Mouse (Mus musculus) small intestine, adult 2 months (tissue): ENCODE measurements around the gene Peli2. TPM values are rescaled to one million over a fixed set of nuclear protein-coding genes. Genes with fewer than 3 reads are reported as not detected.

ENCODE experiments used
- H3K27ac ChIP-seq: fragments of 200-500 bp; 2 replicates; pipeline ENCODE4 v1.5.1; 2012; ENCODE audit warnings: low read depth, low read length, control low read depth, inconsistent platforms; ENCODE audit not compliant: insufficient read depth
- H3K27me3 ChIP-seq: fragments of 200-500 bp; 2 replicates; pipeline ENCODE4 v1.6.1; 2012; ENCODE audit warnings: mild to moderate bottlenecking, moderate library complexity, low read length, inconsistent platforms; ENCODE audit not compliant: control insufficient read depth, insufficient read depth
- H3K36me3 ChIP-seq: fragments of 200-500 bp; 2 replicates; pipeline ENCODE4 v1.6.1; 2012; ENCODE audit warnings: mild to moderate bottlenecking, low read length, control low read depth, inconsistent platforms; ENCODE audit not compliant: control insufficient read depth, insufficient read depth
- H3K4me1 ChIP-seq: fragments of 200-500 bp; 2 replicates; pipeline ENCODE4 v1.6.1; 2012; ENCODE audit warnings: low read length, inconsistent platforms, mixed read lengths; ENCODE audit not compliant: control insufficient read depth, insufficient read depth, insufficient read length
- H3K4me3 ChIP-seq: fragments of 200-500 bp; 2 replicates; pipeline ENCODE4 v1.5.1; 2012; ENCODE audit warnings: low read depth, mild to moderate bottlenecking, control low read depth, inconsistent platforms, low read length, moderate library complexity
- CTCF ChIP-seq: fragments of 200-500 bp; IDR thresholded peaks from 2 replicates; pipeline ENCODE4 v1.5.1; 2012; ENCODE audit warnings: low read depth, mild to moderate bottlenecking, control low read depth, inconsistent platforms, low read length, moderate library complexity, mixed read lengths; ENCODE audit not compliant: insufficient replicate concordance, insufficient read length; ENCODE audit errors: extremely low read depth
- POLR2A ChIP-seq: fragments of 200-500 bp; IDR thresholded peaks from 2 replicates; pipeline ENCODE4 v1.6.1; 2012; ENCODE audit warnings: low read depth, mild to moderate bottlenecking, control low read depth, inconsistent platforms, low read length, moderate library complexity
- WGBS: fragments of 180-500 bp; shearing (Covaris S2); methylation state at CpG from one replicate; pipeline ENCODE4 v1.1.7; 2018; 5-methylcytosine and 5-hydroxymethylcytosine counted together
- polyA plus RNA-seq: library from polyadenylated mRNA; depleted of rRNA; stranded (reverse); fragments of >200 nt; gene quantifications from 2 replicates; pipeline ENCODE4 v1.2.3, GENCODE M21; 2012

The Peli2 gene
- polyA plus RNA-seq, 1 experiment = 5.8 TPM

DNA sequence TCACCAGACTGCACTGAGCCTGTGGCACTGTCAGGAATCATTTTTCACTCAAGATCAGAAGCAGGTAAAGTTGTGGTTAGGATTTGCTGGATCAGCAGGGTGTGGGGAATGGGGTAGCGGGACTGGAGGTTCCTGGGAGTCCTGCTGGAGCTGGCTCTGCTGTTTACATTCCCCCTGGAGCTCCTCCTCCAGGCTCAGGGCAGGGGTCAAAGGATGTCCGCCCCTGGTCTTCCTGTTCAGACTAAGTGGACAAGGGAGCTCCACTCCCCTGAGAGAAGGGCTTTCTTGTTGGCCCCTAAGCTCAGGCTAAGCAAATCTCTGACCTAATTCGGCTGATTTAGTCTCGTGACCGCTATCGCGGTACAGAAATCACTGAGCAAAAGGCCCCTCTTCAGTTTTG, 13.7 kb downstream of the Peli2 start:
- Histone ChIP-seq H3K27ac (peak overlapping the region; percentile 0; the same call in 1 of the 2 replicates), H3K4me3 (no peak overlapping the region), H3K4me1 (peaks cover 7% of the 10 kb centered on the region), H3K27me3 (no peaks in the 10 kb centered on the region), H3K36me3 (no peaks in the 10 kb centered on the region)
- TF ChIP-seq CTCF (no peak), POLR2A (no peak)
- WGBS = 69% methylated on average over 7 of the region's 7 CpGs

DNA sequence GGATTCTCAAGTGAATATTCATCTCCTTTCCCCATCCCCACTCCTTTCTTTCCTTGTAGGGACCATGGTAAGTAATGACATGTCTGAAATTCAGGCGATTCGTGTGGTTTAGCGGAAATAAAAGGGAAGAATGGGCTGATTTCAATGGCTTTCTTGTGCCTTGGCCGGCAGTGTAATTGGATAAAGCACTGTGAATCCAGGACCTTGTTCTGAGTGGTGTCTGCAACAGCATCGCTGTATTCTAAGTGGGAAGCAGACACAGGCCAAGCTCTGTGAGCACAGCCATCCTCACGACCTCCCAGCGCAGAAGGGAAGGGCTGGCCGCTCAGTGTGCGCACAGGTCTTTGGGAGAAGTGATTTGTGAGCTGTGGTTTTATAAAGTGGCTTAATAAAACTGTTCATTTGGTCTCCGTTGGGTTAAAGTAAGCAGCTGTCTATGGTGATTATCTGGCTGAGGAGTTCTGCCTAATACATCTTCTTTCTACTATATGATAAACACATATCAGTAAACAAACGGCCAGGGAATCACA, 15.3 kb downstream of the Peli2 start:
- Histone ChIP-seq H3K36me3 (no peaks in the 10 kb centered on the region), H3K27ac (no peak overlapping the region), H3K4me1 (peaks cover 7% of the 10 kb centered on the region), H3K27me3 (no peaks in the 10 kb centered on the region), H3K4me3 (no peak overlapping the region)
- no peak for TF ChIP-seq CTCF
- 86% methylated on average over 11 of the region's 11 CpGs for WGBS

DNA sequence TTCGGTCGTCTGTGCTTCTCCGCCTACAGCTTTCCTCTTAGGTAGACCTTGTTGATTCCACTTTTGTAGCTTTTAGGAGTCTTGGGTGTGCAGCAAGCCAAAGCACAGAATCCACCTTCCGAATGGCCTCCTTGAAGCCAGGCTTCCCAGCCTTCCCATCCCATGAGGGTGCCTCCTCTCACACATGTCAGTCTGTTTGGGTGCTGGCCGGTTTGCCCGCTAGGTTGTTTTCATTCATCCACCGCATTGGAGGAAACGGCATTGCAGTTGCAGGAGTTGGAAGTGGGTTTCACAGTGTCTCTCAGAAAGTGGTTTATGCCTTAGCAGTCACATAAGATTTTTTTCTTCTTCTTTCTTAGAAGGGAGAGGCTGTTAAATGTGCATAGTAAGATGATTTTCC, 17.1 kb downstream of the Peli2 start:
- H3K27me3 ChIP-seq = no peaks in the 10 kb centered on the region
- TF ChIP-seq POLR2A = no peak
- TF ChIP-seq CTCF = no peak
- peaks cover 4% of the 10 kb centered on the region for H3K4me1 ChIP-seq
- no peak overlapping the region for H3K27ac ChIP-seq
- H3K36me3 ChIP-seq = no peaks in the 10 kb centered on the region
- WGBS = 68% methylated on average over 8 of the region's 8 CpGs
- no peak overlapping the region for H3K4me3 ChIP-seq

DNA sequence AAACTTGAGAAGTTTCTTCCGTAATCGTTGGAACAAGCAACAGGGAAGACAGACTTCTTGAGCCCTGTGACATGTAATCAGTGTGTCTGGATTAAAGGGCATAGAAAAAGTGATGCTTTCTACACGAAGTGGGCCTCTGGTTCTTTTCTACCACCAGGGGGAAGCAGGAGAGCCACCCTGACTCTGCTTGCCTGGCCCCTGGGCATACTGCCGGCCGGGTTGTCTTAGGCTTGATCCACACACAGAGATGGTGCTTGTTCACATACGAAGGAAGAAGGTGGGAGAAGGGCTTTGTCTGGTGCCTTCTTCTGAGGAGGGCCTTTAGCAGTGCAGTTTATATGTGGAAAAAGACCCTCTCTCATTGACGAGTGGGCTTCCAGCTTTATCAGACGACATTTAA, 17.5 kb downstream of the Peli2 start:
- no peaks in the 10 kb centered on the region for H3K36me3 ChIP-seq
- peaks cover 2% of the 10 kb centered on the region for H3K4me1 ChIP-seq
- WGBS = 51% methylated on average over 8 of the region's 8 CpGs
- no peak overlapping the region for H3K4me3 ChIP-seq
- TF ChIP-seq CTCF = peak; percentile 36; the same call in 1 of the 2 replicates
- TF ChIP-seq POLR2A = no peak
- H3K27me3 ChIP-seq = no peaks in the 10 kb centered on the region
- H3K27ac ChIP-seq = no peak overlapping the region

DNA sequence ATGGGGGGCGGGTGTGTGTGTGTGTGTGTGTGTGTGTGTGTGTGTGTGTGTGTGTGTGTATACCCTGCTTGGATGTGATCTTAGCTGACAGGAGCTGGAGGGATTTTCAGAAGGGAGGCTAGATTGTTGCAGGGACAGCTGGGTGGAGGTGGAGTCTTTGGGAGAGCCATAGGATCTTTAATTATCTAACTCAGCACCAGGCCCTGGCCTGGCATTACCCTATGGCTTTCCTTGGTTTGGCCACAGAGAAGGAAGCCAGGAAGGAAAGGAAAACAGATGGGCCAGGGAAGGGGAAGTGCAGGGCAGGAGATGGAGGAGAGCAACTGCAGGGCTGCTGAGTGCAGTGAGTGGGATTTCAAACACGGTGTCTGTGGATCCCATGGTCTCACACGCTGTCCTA, 18.8 kb downstream of the Peli2 start:
- no peaks in the 10 kb centered on the region for H3K36me3 ChIP-seq
- H3K4me1 ChIP-seq = no peaks in the 10 kb centered on the region; the same call in 1 of the 2 replicates
- no peak overlapping the region for H3K4me3 ChIP-seq
- 85% methylated on average over 3 of the region's 3 CpGs for WGBS
- no peak overlapping the region for H3K27ac ChIP-seq
- TF ChIP-seq POLR2A (no peak), CTCF (no peak)
- no peaks in the 10 kb centered on the region for H3K27me3 ChIP-seq

DNA sequence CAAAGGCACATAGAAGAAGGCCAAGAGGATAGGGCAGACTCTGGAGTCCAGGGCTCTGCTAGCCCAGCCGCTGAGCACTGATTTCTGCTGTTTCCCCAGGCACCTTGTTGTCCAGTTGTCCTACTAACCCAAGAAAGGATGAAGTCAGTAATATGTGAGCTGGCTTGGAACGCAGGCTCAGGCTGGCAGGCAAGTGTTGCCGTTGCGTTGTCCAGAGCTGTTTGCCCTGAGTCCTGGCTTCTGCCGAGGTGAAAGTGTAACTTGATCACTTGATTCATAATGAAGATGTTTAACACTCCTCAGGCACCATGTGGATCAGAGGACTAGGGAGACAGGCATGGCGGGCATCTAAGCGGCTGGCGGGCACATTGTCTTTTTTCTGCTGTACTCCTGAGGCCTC, 21.1 kb downstream of the Peli2 start:
- no peaks in the 10 kb centered on the region for H3K4me1 ChIP-seq

DNA sequence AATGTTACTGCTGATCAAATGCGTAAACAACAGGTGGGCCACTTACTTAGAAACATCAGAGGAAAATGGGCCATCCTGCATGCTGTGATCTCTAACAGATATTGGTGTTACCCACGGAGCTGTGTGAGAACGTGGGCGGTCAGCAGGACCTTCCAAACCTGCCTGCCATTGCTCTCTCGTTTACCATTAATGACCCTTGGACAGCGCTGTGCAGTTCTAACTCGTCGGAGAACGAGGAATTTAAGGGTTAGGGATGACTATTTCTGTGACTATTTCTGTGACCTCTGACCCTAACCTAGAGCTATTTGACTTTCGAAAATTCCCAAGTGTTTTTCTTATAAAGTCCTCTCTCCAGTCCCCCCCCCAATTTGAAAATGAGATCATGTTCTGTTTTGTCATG, 22.1 kb downstream of the Peli2 start:
- no peaks in the 10 kb centered on the region for H3K36me3 ChIP-seq
- no peaks in the 10 kb centered on the region for H3K4me1 ChIP-seq
- no peak overlapping the region for H3K27ac ChIP-seq
- TF ChIP-seq CTCF = no peak
- TF ChIP-seq POLR2A = no peak
- H3K4me3 ChIP-seq = no peak overlapping the region
- WGBS = 79% methylated on average over 10 of the region's 10 CpGs
- H3K27me3 ChIP-seq = no peaks in the 10 kb centered on the region

More for the DNA sequence above, 21.1 kb downstream of the Peli2 start:
- WGBS = 87% methylated on average over 8 of the region's 8 CpGs
- Histone ChIP-seq H3K27ac (no peak overlapping the region), H3K27me3 (no peaks in the 10 kb centered on the region), H3K4me3 (no peak overlapping the region), H3K36me3 (no peaks in the 10 kb centered on the region)
- no peak for TF ChIP-seq POLR2A
- no peak for TF ChIP-seq CTCF
